Mouse (Mus musculus) right cerebral cortex, postnatal 10 days (tissue): ENCODE data around the gene Zfp345.
"Not testable (repeated sequence)": the region's sequence is repeated elsewhere in the genome, so short reads cannot be mapped to it uniquely, and the experiment has no call there.

ENCODE experiments used
- DNase-seq, 2 experiments: peaks; one replicate each; pipeline ENCODE4 v3.0.0; 2021; ENCODE audit warnings: low spot score in 2 of 2

Gene Zfp345

DNA sequence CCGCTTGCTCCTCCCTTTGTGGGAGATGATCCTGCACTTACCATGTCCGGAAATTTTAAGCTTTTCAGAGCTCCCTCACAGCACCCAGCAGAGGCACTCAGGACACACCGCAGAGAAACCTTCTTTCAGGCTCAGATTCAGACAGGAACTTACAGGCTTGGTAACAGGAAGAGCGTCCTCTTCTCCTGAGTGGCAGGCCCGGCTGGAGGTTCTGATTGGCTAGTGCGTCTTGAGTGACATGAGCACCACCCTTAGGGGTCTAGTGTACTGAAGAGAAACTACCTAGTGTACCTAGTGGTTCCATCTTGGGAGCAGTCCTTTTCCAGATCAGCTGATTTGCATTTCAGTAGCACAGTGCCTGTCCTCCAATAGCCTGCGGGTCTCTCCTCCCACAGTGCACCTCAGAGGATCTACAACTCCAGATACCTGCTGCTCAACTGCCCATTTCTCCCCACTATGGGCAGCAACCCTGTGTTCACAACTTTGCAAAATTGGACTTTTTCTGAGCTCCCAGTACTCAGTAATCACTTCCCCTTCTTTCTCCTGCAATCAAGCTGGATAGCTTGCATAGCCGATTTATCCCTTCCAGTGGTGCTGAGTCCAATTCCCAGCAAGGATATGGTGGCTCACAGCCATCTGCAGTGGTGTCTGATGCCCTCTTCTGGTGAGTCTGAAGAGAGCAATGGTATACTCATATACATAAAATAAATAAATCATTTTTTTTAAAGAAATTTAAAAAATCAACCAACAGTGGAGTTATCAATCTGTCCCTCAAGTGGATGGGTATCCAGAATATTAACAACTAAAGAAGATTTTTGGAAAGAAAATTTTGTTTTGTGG, at the start of gene Zfp345:
Zfp345 (minus strand) TSS at position 153 of the 840 bp plus-strand sequence.
- DNase-seq: peak in 1 of 2 experiments; percentile 23

GRCm38 (mm10) chr2:150525703-150526207, 40.9 kb upstream of the Zfp345 start:
- DNase-seq: no peak

GRCm38 (mm10) chr2:150512837-150513236, 27.9 kb upstream of the Zfp345 start:
- no peak for DNase-seq

DNA sequence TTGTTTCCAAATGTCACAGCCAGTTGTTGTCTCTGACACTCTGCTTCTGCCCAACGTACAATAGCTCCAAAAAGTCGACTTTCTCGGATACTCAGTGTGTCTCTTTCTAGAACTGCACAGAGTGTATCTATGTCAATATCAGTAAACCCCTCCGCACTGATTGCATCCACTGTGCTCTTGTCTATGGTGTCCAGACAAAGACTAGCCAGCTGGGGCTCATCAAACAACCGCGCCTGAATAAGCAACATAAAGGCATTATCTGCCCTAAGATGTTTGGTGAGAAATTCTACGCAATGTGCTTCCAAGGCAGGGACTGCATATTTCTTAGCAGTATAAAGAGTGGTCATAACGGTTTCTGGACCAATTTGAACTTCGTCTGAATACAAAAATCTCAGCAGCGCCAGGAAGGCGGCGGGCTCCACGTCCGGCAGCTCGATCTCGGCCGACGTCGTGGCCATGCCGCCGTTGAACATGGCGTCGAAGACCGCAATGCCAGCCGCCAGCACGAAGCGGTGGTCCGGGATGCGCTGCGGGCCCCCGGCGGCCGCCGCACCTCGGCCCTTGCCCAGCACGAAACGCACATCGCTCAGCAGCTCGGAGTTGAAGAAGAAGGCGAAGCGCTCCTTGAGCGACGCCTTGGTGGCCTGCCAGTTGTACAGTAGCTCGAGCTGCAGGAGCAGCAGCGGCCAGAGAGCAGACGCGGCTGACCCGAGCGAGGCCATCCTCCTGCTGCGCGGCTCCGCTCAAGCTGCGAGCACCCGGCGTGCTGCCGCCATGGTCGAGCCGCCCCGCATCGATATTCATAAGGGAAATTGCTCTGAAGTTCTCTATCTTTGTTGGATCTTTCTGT, 15.5 kb upstream of the Zfp345 start:
- not testable (repeated sequence) for DNase-seq

DNA sequence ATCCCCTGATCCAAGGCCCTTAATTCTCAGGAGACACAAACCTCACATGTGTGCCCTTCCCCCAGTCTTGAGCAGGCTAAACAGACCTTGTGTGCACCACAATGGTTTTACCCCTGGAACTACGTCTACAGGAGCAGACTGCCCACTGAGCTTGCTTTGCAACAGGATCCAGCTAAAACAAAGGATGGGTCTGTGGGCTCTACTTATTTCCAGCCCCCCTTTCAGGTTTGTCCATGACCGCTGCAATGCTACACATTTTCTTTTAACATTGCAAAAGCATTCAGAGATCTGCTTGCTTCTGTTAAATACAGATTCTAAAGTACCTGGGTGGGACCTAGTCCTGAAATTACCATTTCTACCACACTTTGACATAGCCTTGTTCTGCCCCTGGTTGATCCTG, 8.1 kb upstream of the Zfp345 start:
- DNase-seq: no peak

DNA sequence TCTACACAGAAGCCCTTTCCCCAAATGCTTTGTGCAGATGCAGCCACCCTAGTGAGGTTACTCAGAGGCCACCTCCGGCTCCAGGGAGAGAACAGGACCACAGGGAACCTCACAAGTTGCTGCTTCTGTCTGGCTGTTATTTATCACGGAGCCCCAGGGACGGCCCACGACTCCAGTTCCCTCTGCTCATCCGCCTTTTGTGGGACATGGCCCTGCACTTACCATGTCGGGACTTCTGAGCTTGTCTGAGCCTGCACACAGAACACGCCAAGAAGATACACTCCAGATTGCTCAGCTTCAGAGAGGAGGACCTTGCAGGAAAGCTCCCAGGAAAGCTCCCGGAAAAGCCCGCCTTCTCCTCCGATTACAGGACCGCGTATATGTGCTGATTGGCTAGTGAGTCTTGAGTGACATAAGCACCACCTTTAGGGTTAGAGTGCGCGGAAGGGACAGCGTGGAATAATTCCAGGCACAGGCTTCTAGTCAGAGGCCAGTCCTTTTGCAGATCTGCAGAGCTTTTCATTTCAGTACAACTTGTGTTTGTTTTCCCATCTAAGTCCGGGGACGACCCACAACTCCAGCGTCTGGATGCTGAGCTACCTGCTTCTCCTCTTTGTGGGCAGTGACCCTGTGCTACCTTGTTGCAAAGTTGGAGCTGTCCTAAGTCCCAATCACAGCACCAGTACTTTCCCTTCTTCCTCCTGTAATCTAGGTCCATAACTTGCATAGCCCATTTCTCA, 33.5 kb downstream of the Zfp345 start, which contains the start of gene Zfp442:
Zfp442 (minus strand) TSS at position 307 of the 740 bp plus-strand sequence.
- DNase-seq: peak; percentile 78 to 82

DNA sequence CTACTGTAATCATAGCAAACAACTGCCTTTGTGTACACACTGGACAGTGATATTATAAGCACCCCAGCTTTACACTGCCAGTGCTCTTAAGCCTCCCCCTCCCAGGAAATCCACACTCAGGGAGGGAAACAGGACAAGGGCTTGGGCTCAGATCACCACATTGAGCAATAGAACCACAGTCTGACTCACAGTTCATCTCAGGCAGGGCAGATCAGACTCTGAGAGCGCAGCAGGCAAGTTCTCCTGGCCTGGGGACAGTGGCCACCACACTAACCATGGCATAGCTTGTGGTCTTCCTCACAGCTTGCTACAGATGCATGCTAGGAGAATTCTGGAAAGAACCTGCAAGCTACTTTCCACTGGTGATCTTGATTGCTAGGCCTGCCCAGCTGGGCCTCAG, 45.8 kb downstream of the Zfp345 start:
- not testable (repeated sequence) for DNase-seq
